Mouse (Mus musculus): Measurements from ENCODE around the gene C9. TPM values are rescaled to one million over a fixed set of nuclear protein-coding genes. Genes with fewer than 3 reads are reported as not detected.

C9 gene
- total RNA-seq (2021), result 3.4 TPM in 1 of 2 replicates, not detected in the other
- long read RNA-seq, transcript C9-201 (11 exons, 2,048 nt), result major isoform, 310 of 356 reads
- long read RNA-seq, partial matches to known transcripts, result 19 of 356 reads
- long read RNA-seq, other reads (novel, unspliced or antisense), result 27 of 356 reads

DNA sequence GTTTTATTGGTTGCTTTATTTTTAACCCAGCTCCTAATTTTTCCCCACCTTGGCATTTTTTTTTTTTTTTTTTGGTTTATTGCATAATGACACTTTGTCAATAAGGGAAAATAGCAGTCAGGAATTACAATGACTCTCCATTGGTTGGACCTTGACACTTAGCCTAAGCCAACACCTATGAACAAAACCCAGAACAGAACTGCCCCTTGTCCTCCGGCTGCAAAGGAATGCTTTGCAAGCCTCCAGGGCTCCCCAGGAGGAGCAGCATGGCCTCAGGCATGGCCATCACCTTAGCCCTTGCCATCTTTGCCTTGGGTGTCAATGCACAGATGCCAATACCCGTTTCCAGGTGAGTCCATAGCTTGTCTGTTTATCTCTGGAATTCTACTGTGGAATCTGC, at the start of gene C9:
C9 (plus strand) TSS at position 193 of the 400 bp plus-strand sequence.
- DNase-seq, result no peak

DNA sequence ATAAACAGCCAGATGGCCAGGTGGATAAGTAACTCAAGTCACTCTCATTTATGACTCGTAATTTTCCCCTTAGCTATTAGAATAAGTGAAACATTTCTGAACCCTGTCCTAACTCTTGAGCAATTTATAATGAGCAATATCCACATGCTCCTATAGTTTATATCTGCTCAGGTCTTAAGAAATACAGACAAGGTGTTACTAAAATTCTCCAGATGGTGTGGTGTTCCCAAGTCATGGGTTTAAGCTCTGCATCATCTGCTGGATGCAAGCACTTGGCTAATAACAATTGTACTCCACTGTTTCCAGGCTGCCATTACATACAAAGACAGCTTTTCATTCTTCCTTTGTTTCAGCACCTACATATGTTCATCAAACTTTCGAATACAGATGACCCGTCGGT, 46.9 kb upstream of the C9 start:
- no peak for DNase-seq

DNA sequence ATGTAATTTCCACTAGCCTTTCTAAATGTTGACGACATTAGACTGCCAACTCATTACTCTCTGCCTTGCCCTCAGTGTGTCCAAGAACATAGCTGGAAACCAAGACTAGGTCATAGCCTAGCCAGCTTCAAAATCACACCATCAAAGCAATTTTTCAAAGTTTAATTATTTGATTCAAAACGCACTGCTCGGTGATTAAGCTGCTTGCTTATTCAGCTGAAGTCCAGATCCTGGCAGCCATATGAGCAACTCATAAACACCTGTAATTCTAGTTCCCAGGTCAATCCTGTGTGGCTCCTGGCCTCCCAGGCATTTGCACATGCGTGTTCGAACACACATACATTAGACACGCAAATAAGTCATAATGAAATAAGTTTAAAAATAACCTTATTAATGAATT, 46.2 kb upstream of the C9 start:
- DNase-seq, result no peak

DNA sequence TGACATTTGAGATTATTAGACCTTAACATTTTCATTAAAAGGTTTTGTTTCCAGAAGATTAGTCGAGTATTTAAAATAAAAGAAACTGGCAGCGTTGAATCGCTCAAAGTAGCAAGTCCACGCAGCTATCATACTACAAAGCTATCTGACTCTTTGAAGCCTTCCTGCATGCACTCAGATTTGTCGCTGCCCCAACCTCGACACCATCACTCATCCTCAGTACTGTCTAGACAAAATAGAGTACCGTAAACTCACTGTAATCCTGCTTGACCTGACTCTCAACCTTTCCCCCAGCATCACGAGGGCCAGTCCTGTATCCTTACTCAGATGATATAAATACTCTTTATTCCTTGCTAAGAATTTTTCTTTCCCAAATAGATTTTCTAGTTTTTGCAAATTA, 45.0 kb upstream of the C9 start:
- DNase-seq, result no peak

DNA sequence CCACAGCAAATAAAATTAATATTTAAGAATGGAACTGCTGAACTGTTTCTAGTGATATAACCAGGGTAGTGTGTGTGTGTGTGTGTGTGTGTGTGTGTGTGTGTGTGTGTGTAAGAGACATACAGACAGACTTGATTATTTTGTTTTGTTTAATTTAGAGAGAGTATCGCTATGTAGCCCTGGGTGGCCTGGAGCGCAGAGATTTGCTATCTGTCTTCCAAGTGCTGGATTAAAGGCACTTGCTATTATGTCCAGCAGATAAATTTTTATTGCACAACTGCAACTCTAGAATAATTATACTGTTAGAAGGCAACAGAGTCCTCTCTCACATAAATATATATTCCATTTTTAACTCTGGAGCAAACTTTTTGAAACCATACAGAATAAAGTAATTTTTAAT, 42.7 kb upstream of the C9 start:
- no peak for DNase-seq

DNA sequence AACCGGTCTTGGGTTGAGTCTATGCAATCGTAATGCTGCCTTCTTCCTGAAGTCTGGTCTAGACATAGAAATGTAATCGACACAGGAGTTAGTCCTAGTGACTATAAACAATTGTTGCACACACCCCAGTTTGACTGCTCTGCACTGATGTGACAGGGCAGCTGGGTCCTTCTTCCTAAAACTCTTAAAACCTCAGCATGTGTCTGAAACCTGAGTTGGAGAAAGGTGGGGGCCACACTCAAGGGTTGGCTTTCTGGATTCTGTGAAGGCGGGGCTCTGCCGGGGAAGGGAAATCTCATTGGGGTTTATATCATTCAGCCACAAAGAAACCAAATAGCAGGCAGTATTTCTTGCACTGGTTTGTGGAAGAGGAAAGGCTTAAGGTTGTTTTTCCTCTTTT, 41.0 kb upstream of the C9 start:
- no peak for DNase-seq

DNA sequence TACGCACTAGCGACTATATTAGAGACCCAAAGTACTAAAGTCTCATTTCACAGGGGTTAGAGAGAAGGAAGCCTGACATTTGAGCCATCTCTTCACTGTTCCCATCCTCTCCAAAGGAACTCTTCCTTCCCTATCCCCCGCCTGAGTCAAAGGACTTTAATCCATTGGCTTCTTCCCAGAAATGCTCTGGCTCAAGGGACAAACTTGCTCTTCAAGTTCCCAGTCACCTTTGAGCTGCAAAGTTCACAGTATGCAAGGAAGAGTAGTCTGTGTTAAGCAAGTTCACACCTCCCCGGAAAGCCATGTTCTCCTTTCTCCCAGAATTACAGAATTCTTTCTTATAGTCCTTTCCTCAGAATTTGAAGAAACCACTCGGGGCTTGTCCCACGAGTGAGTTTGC, 38.4 kb upstream of the C9 start:
- no peak for DNase-seq

DNA sequence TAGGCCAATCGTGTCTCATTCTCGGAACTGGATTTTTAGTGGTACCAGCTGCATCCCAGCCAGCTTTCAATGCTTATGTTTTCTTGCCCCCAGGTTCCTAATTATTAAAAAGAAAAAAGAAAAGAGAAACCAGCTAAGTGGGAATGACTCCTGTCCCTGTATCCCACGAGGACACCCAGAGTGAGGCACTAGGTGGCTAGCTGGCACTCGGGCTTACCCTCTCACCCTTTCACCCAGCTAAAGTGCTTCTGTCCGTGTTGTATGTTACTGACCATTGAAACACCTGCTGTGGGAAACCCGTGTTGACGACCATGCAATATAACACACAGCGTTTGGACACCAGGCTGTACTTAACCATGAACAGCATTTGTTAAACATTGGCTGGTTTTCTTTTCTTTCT, 36.1 kb upstream of the C9 start:
- DNase-seq, result no peak

DNA sequence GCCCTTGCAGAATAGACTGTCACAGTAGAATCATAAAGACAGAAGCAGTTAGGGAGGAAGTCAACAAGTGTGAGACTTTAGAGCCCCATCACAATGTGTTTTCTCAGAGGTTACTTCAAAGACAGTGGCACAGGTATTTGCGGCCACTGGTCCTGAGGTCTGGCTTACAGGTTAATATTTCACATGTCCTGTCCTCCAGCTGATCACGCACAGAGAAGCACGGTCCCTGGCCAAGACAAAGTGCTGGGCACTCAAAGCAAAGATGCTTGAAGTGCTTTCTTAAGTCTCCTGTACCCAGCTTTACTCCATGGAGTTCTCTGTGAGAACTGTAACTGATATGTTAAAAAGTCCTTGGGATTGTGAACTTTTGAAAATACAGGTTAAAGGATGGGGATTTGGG, 35.0 kb upstream of the C9 start:
- no peak for DNase-seq

DNA sequence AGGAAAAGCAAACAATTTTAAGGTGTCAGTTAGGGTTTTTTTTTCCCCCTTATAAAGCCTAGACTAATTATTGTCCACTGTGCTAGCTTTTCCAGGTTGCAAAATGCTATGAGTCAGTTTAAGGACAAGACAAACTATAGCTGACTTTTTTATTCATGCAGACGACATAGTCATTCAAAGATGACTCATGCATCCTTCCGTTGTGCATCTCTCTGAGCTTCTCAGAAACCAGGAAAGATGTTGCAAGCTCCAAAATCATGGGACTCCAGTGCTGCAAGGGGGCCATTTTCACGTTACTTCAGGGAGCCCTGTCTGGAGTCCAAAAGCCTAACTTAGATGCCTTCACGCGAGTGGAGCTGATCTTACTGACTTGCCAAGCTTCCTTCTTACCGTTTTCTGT, 33.8 kb upstream of the C9 start:
- DNase-seq, result no peak

DNA sequence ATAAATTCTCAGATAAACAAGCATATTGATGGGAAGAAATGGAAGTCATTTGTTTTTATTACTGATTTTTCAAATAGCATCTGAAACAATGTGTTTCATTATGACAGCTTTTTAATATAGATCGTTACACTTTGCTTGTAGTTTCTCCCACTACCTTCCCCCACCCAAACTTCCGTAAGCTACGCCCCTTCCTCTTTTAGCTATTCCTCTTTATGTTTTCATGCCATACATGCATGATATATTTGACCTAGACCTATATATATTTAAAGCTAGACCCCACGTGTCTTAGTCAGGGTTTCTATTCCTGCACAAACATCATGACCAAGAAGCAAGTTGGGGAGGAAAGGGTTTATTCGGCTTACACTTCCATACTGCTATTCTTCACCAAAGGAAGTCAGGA, 29.8 kb upstream of the C9 start:
- no peak for DNase-seq

DNA sequence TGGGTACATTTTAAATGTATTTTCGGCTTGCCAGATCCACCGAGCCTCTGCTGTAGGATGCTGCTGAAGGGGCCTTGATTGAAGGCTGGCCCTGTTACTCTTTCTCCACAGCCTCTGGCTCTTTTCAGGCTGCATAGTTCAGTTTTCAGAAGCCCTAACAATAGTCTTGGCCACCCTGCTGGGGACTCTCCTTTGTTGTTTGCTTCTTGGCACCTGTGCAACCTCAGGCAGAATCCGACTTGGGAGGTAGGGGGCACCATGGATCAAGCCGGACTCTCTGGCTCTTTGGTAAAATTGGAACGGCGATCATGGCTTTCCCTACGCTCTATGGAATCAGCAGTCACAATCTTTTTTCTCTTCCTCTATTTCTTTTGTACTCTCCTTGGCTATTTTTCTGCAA, 13.3 kb upstream of the C9 start:
- no peak for DNase-seq

DNA sequence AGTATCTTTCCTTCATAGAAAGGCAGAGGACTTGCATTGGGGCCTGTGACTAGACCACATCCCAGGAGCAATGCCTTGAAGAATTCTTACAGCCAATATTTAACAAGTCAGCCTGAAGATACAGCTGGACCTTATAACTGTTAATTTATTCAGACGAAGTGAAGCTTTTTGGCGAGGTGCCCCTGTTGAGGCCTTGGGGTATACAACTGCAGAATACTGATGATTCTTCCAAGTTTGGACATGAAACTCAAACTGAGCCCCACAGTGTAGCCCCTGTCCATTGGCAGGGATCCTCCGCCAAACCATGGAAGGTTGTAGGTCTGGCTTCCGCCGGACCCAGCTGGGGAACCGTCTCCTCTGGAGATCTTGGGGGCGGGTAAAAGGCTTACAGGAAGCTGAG, 12.7 kb upstream of the C9 start:
- no peak for DNase-seq

DNA sequence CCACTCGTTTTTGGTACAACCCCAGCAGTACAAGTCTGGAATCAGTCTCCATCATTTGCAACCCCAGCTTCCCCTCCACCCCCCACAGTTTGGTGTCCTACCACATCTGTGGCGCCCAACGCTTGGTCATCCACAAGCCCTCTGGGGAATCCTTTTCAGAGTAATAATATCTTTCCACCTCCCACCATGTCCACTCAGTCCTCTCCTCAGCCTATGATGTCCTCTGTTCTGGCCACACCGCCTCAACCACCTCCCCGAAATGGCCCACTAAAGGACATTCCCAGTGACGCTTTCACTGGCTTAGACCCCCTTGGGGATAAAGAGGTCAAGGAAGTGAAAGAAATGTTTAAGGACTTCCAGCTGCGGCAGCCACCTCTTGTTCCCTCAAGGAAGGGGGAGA, 9.8 kb upstream of the C9 start:
- DNase-seq, result no peak

DNA sequence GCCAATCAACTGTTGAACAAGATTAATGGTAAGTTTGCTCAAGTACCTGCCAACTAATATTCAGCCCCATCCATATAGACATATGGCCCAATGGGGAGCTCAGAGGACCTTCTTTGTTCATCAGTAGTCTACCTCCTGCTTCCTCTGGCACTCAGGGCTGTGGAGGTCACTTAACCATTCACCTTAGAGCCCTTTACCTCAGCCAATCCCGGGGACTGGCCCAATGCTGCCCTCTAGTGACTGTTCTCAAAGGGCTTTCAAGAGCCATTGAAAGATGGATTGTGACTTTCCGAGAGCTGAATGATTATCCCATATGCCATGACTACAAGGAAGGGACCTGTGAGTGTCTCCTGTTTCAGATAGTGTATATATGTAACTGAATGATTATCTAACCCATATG, 9.4 kb upstream of the C9 start:
- DNase-seq, result peak; percentile 61

DNA sequence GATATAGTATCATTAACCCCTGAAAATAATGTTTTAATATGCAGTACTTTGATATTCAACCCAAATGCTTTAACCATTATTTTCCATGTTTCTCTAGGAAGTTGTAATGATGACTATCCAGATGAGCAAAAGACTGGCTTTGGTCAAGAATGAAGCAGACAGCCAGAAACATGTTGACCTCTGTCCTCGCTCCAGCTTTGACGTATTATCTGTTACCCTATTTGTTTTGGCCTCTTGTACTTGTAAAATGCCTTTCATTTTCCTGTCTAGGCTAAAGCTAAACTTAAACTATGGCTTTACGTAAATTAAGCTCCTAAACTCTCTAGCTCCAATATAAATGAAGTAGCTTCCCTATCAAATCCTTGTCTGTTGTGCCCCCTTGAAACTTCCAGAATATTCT, 6.4 kb upstream of the C9 start:
- DNase-seq, result no peak

DNA sequence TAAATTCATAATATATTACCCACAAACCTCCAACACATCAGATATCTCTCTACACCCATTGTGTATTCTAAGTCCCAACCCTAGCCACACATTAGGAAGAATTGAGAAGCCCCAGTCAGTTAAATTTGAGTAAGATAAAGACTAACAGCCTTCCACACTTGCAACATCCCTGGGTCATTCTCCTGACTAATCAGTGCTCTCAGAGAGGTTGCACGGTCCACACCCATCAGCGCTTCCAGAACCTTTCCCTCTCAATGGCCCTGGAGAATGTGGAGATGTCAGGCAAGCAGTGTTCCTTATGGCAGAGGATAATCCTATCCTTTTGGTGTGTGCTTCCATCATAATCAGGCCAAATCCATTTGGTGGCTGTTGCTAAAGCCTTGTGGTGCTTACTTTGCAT, 675 bp upstream of the C9 start:
- DNase-seq, result no peak

DNA sequence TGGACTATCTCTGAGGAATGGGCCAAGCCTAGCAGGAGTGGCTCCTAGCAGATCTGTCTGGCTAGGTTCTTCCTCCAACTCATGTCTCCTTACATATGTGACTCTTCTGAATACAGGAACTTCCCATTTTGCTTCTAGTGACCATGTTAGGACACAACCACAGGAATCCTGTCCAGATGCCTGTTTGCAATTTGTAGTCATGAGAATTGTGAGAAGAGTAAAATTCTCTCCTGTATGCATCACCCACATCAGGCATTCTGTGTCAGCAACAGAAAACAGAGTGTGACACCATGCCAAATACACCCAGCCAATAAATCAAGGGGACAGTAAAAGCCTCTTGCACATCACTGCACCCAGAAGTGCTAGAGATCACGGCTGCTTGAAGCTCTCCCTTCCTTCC, 1.1 kb downstream of the C9 start:
- DNase-seq, result no peak

DNA sequence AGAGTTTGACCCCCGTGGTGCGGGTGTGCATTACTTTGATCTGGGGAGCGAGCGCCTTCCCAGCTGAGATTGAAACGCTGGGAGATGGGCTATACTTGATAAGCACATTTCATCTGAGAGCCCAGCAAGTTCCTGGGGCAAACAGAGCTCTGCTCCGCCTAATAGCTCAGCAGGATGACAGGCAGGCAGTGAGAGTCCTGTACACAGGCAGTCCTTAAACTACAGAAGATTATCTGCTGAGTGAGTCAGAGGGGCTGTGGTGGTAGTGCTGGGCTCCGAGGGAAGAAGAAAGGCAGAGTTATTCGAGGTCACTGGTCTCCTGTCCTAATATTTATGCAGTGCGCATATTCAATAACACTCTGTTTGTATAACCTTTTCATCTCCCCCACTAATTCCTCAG, 3.8 kb downstream of the C9 start:
- no peak for DNase-seq

DNA sequence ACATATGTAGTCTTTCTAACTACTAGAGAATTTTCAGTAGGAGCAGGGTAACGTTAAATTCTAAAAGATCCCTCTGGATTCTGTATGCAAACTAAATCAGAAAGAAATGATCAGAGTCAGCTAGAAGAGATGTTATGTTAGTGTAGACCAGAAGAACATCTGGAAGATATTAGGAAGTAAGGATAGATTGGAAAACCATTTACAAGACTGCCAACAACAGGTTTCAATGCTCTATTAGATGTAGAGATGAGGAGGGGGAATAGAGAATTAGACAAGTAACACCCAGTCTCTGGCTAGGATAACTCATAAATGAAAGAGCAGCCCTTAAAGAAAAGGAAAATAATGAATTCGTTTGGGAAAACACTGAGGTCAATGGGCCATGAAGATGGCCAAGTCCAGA, 9.3 kb downstream of the C9 start:
- DNase-seq, result no peak

DNA sequence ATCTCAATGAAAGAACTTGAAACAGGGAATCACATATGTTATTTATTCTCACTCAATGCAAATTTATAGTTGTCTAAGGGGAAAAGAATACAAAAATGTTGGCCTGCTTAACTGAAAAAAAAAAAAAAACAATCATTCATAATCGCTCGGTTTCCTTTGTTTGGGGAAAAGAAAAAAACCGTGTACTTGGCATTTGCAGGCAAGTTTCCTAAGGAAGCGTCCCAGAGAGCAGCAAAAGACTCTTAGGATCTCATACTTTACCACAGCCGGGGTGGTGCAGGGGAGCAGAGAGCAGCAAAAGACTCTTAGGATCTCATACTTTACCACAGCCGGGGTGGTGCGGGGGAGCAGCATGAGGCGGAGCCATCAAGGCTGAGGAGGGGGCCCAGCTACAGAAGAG, 16.3 kb downstream of the C9 start:
- DNase-seq, result no peak

DNA sequence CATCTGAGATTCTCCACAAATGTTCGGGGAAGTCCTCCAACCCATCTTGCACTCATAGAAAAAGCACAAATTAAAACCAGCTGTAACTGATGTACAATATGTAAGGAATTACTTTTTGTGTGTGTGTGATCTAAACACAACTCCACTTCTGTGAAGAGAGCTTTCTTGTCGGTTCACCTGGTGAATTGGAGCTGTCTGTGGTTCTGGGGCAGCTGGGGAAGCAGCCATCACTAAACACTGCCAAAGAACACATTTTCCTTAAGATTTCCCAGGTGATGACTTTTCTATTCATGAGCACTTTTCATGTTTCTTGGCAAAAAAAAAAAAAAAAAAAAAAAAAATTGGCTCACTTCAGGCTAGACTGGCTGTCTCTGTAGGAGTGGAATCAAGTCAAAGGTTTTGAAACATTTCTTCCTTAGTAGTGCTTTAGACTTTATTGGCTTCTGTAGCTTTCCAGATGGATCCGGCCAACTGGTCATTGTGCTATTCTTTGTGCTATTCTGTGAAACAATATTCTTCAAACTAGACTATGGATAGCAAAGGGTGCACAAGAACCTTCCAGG, 18.3 kb downstream of the C9 start:
- no peak for DNase-seq

DNA sequence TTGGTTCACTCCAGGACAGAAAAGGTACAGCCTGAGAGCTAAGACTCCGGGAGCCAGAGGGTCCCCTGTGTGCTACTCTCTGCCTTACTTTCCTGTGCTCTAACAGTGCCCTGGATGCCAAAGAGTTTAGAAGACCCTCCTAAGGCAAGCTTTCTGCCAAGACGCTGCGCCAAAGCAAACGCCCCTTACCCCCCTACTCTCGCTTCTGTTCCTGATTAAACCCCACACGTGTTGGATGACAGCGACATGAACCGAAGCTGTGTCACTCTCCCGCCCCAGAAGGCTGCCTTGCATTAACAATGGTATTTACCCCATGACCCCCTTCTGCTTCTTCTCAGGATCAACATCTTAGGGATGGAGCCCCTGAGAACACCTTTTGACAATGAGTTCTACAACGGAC, 21.9 kb downstream of the C9 start:
- DNase-seq, result no peak

DNA sequence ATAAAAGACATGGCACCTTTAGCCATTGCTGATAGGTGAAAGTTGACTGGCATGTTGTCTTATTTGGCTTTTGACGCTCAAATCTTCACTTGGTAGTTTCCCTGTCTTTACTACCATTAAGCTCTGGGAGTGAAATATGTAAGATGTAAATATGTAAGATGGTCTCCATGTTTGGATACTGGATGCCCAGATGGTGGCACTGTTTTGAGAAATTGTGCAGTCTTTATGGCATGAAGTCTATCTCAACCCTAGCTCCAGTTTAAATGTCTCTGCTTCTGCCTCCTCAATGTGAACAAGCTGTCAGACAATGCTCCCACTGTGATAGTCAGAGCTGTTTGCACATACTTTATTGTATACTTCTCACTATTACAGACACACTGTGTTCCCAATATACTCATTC, 23.7 kb downstream of the C9 start:
- no peak for DNase-seq

DNA sequence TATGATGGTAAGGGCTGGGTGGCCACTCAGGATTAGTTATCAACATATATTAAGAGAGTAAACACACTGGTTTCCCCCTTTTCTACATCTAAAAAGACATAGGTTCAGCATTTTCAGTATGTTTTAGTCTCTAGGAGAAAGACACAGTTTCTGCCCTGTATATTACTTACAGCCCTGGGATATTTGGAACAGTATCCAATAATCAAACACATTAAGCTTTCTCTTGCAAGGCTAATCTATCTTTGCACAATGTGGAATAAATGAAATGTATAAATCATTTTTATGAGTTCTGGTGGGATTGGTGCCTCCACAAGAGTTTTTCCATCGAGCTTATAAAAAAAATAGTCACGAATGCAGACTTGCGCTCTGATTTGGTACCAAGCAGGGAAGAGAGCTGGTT, 24.3 kb downstream of the C9 start:
- DNase-seq, result no peak

Measured in adrenal gland, postnatal 25 days (tissue).